Mouse (Mus musculus): ENCODE data around the gene Usp40. TPM values are rescaled to one million over a fixed set of nuclear protein-coding genes. Genes with fewer than 3 reads are reported as not detected.

Gene Usp40
- polyA plus RNA-seq, 2 experiments = 33.2 to 36.2 TPM

GRCm38 (mm10) chr1:87900979-87901378, 107.4 kb downstream of the Usp40 start:
- Histone ChIP-seq H3K36me3 (ENCODE audit: control insufficient read depth, insufficient read depth, low read length) (no peaks in the 10 kb centered on the region; the same call in 1 of the 2 replicates), H3K27ac (replicated peaks; ENCODE audit: low read depth, low read length) (no peak overlapping the region), H3K9ac (ENCODE audit: low read depth, low read length, severe bottlenecking) (no peak overlapping the region), H3K9me3 (ENCODE audit: control insufficient read depth, low read length) (no peaks in the 10 kb centered on the region), H3K4me3 (replicated peaks; ENCODE audit: low read length) (no peak overlapping the region), H3K27me3 (ENCODE audit: control insufficient read depth, insufficient read depth, low read length) (no peaks in the 10 kb centered on the region), H3K4me2 (replicated peaks; ENCODE audit: low read depth, low read length, severe bottlenecking) (no peak overlapping the region), H3K4me1 (ENCODE audit: control insufficient read depth, insufficient read depth, low read length) (no peaks in the 10 kb centered on the region)
- ATAC-seq (ENCODE audit: low FRiP score, low read depth) (no peak), DNase-seq (ENCODE audit: low spot score) (no peak)
- no peak for TF ChIP-seq POLR2A (IDR thresholded peaks at IDR 0.05; ENCODE audit: borderline replicate concordance, extremely low read depth, insufficient read depth, insufficient read length)
- WGBS = 83% methylated on average over 6 of the region's 6 CpGs

- Histone ChIP-seq H3K4me3 (replicated peaks; ENCODE audit: low read length) (no peak overlapping the region), H3K27ac (replicated peaks; ENCODE audit: low read depth, low read length) (no peak overlapping the region), H3K27me3 (ENCODE audit: control insufficient read depth, insufficient read depth, low read length) (no peaks in the 10 kb centered on the region), H3K4me2 (replicated peaks; ENCODE audit: low read depth, low read length, severe bottlenecking) (no peak overlapping the region), H3K36me3 (ENCODE audit: control insufficient read depth, insufficient read depth, low read length) (no peaks in the 10 kb centered on the region; the same call in 1 of the 2 replicates), H3K9me3 (ENCODE audit: control insufficient read depth, low read length) (no peaks in the 10 kb centered on the region), H3K9ac (ENCODE audit: low read depth, low read length, severe bottlenecking) (no peak overlapping the region), H3K4me1 (ENCODE audit: control insufficient read depth, insufficient read depth, low read length) (no peaks in the 10 kb centered on the region)
- WGBS = 78% methylated on average over 2 of the region's 2 CpGs
- DNase-seq (ENCODE audit: low spot score) (no peak), ATAC-seq (ENCODE audit: low FRiP score, low read depth) (no peak)
- no peak for TF ChIP-seq POLR2A (IDR thresholded peaks at IDR 0.05; ENCODE audit: borderline replicate concordance, extremely low read depth, insufficient read depth, insufficient read length)
These were observed 108.7 kb downstream of the Usp40 start for GRCm38 (mm10) chr1:87899701-87900100.

- Histone ChIP-seq H3K4me2 (replicated peaks; ENCODE audit: low read depth, low read length, severe bottlenecking) (no peak overlapping the region), H3K36me3 (ENCODE audit: control insufficient read depth, insufficient read depth, low read length) (no peaks in the 10 kb centered on the region; the same call in 1 of the 2 replicates), H3K27ac (replicated peaks; ENCODE audit: low read depth, low read length) (no peak overlapping the region), H3K4me1 (ENCODE audit: control insufficient read depth, insufficient read depth, low read length) (no peaks in the 10 kb centered on the region), H3K9ac (ENCODE audit: low read depth, low read length, severe bottlenecking) (no peak overlapping the region), H3K27me3 (ENCODE audit: control insufficient read depth, insufficient read depth, low read length) (no peaks in the 10 kb centered on the region), H3K4me3 (replicated peaks; ENCODE audit: low read length) (no peak overlapping the region), H3K9me3 (ENCODE audit: control insufficient read depth, low read length) (no peaks in the 10 kb centered on the region)
- no peak for TF ChIP-seq POLR2A (IDR thresholded peaks at IDR 0.05; ENCODE audit: borderline replicate concordance, extremely low read depth, insufficient read depth, insufficient read length)
- DNase-seq (ENCODE audit: low spot score) (no peak), ATAC-seq (ENCODE audit: low FRiP score, low read depth) (no peak)
- WGBS = 92% methylated on average over 2 of the region's 2 CpGs
These were observed 111.4 kb downstream of the Usp40 start for GRCm38 (mm10) chr1:87896921-87897320.

Small RNA genes lying within 50 kb of the gene (microRNA-seq; reads per million reads assigned to microRNA genes)
- gene Gm25198 = not detected

Other genes starting within 250 kb of the Usp40 start
- gene Sag, start 204.9 kb downstream of the Usp40 start, polyA plus RNA-seq (2012; rRNA removed) = 1.0 and 1.6 TPM in 2 replicates
- 2.1 and 2.7 TPM in 2 replicates for gene Sag, start 204.9 kb downstream of the Usp40 start, polyA plus RNA-seq (2014; fragmentation: Nextera tagmentation; extraction: Ambion mirVana)
- gene Dgkd, start 155.3 kb downstream of the Usp40 start, polyA plus RNA-seq (2012; rRNA removed) = 35.5 and 38.7 TPM in 2 replicates
- 26.7 and 30.2 TPM in 2 replicates for gene Dgkd, start 155.3 kb downstream of the Usp40 start, polyA plus RNA-seq (2014; fragmentation: Nextera tagmentation; extraction: Ambion mirVana)
- gene Ugt1a10, start 46.8 kb upstream of the Usp40 start, polyA plus RNA-seq (2012; rRNA removed) = not detected in 2 replicates
- not detected in 2 replicates for gene Ugt1a10, start 46.8 kb upstream of the Usp40 start, polyA plus RNA-seq (2014; fragmentation: Nextera tagmentation; extraction: Ambion mirVana)
- gene Ugt1a9, start 62.2 kb upstream of the Usp40 start, polyA plus RNA-seq (2012; rRNA removed) = not detected in 2 replicates
- gene Ugt1a9, start 62.2 kb upstream of the Usp40 start, polyA plus RNA-seq (2014; fragmentation: Nextera tagmentation; extraction: Ambion mirVana) = not detected in 2 replicates
- gene Ugt1a8, start 79.3 kb upstream of the Usp40 start, polyA plus RNA-seq (2012; rRNA removed) = not detected in 2 replicates
- gene Ugt1a8, start 79.3 kb upstream of the Usp40 start, polyA plus RNA-seq (2014; fragmentation: Nextera tagmentation; extraction: Ambion mirVana) = not detected in 2 replicates
- 2.0 and 2.2 TPM in 2 replicates for gene Ugt1a7c, start 86.5 kb upstream of the Usp40 start, polyA plus RNA-seq (2012; rRNA removed)
- 2.5 and 2.6 TPM in 2 replicates for gene Ugt1a7c, start 86.5 kb upstream of the Usp40 start, polyA plus RNA-seq (2014; fragmentation: Nextera tagmentation; extraction: Ambion mirVana)
- gene Ugt1a6b, start 94.7 kb upstream of the Usp40 start, polyA plus RNA-seq (2012; rRNA removed) = 0.12 and 0.24 TPM in 2 replicates
- gene Ugt1a6b, start 94.7 kb upstream of the Usp40 start, polyA plus RNA-seq (2014; fragmentation: Nextera tagmentation; extraction: Ambion mirVana) = 0.70 and 1.0 TPM in 2 replicates
- gene Ugt1a6a, start 126.3 kb upstream of the Usp40 start, polyA plus RNA-seq (2012; rRNA removed) = 1.9 and 2.3 TPM in 2 replicates
- 2.9 and 5.4 TPM in 2 replicates for gene Ugt1a6a, start 126.3 kb upstream of the Usp40 start, polyA plus RNA-seq (2014; fragmentation: Nextera tagmentation; extraction: Ambion mirVana)
- gene Ugt1a5, start 157.5 kb upstream of the Usp40 start, polyA plus RNA-seq (2012; rRNA removed) = 0.08 and 0.19 TPM in 2 replicates
- gene Ugt1a5, start 157.5 kb upstream of the Usp40 start, polyA plus RNA-seq (2014; fragmentation: Nextera tagmentation; extraction: Ambion mirVana) = not detected in 2 replicates
- 0.04 and 0.08 TPM in 2 replicates for gene Ugt1a2, start 192.1 kb upstream of the Usp40 start, polyA plus RNA-seq (2012; rRNA removed)
- gene Ugt1a2, start 192.1 kb upstream of the Usp40 start, polyA plus RNA-seq (2014; fragmentation: Nextera tagmentation; extraction: Ambion mirVana) = not detected in 2 replicates
- 9.1 and 10.2 TPM in 2 replicates for gene Dnajb3, start 197.2 kb upstream of the Usp40 start, polyA plus RNA-seq (2012; rRNA removed)
- gene Dnajb3, start 197.2 kb upstream of the Usp40 start, polyA plus RNA-seq (2014; fragmentation: Nextera tagmentation; extraction: Ambion mirVana) = 9.4 and 10.5 TPM in 2 replicates
- 1.5 and 2.3 TPM in 2 replicates for gene Ugt1a1, start 203.4 kb upstream of the Usp40 start, polyA plus RNA-seq (2012; rRNA removed)
- gene Ugt1a1, start 203.4 kb upstream of the Usp40 start, polyA plus RNA-seq (2014; fragmentation: Nextera tagmentation; extraction: Ambion mirVana) = 4.3 and 5.8 TPM in 2 replicates
- gene Mroh2a, start 218.4 kb upstream of the Usp40 start, polyA plus RNA-seq (2012; rRNA removed) = 0.15 and 0.20 TPM in 2 replicates
- 1.7 and 2.2 TPM in 2 replicates for gene Mroh2a, start 218.4 kb upstream of the Usp40 start, polyA plus RNA-seq (2014; fragmentation: Nextera tagmentation; extraction: Ambion mirVana)